Mouse (Mus musculus): ENCODE measurements around the gene Ica1l.

Gene Ica1l

GRCm38 (mm10) chr1:59966171-59966785 lies 76.7 kb downstream of the Ica1l start:
- DNase-seq (ENCODE audit: low spot score in 2 of 2), result no peak

- no peak for DNase-seq (ENCODE audit: low spot score in 2 of 2)
Measured at GRCm38 (mm10) chr1:59959941-59960340, 83.0 kb downstream of the Ica1l start.

GRCm38 (mm10) chr1:59957206-59957605 lies 85.8 kb downstream of the Ica1l start:
- DNase-seq (ENCODE audit: low spot score in 2 of 2), result no peak

GRCm38 (mm10) chr1:59947509-59947908 lies 95.5 kb downstream of the Ica1l start:
- DNase-seq (ENCODE audit: low spot score in 2 of 2), result no peak

- DNase-seq (ENCODE audit: low spot score in 2 of 2), result no peak
Measured at GRCm38 (mm10) chr1:59945969-59946368, 97.0 kb downstream of the Ica1l start.

GRCm38 (mm10) chr1:59943825-59944224 lies 99.2 kb downstream of the Ica1l start:
- no peak for DNase-seq (ENCODE audit: low spot score in 2 of 2)

GRCm38 (mm10) chr1:59942057-59942790 lies 100.8 kb downstream of the Ica1l start:
- no peak for DNase-seq (ENCODE audit: low spot score in 2 of 2)

- no peak for DNase-seq (ENCODE audit: low spot score in 2 of 2)
Measured at GRCm38 (mm10) chr1:59941063-59941462, 101.9 kb downstream of the Ica1l start.

- DNase-seq (ENCODE audit: low spot score in 2 of 2), result no peak
Measured at GRCm38 (mm10) chr1:59932991-59933390, 110.0 kb downstream of the Ica1l start.
